Mouse (Mus musculus) hindbrain, embryonic 13.5 days (tissue): ENCODE measurements around the gene Wbp2. TPM values are rescaled to one million over a fixed set of nuclear protein-coding genes. Genes with fewer than 3 reads are reported as not detected.

Source experiments
- ATAC-seq: fragments of 200-750 bp; cut with Nextera tagmentation; 2 replicates; pipeline ENCODE4 v1.8.0; 2017; ENCODE audit warnings: moderate TSS enrichment; ENCODE audit not compliant: low FRiP score
- H3K27ac ChIP-seq: fragments of 300-500 bp; sonication (generic); 2 replicates; pipeline ENCODE4 v1.5.1; 2015; ENCODE audit warnings: inconsistent platforms, mild to moderate bottlenecking, moderate library complexity
- H3K27me3 ChIP-seq: fragments of 300-500 bp; sonication (generic); 2 replicates; pipeline ENCODE4 v1.6.1; 2015; ENCODE audit warnings: mild to moderate bottlenecking, inconsistent platforms
- H3K36me3 ChIP-seq: fragments of 300-500 bp; sonication (generic); 2 replicates; pipeline ENCODE4 v1.6.1; 2015; ENCODE audit warnings: mild to moderate bottlenecking, inconsistent platforms
- H3K4me1 ChIP-seq: fragments of 300-500 bp; sonication (generic); replicated peaks from 2 replicates; pipeline ENCODE4 v1.6.1; 2015; ENCODE audit warnings: inconsistent platforms
- H3K4me2 ChIP-seq: fragments of 300-500 bp; sonication (generic); 2 replicates; pipeline ENCODE4 v1.6.1; 2015; ENCODE audit warnings: inconsistent platforms, mild to moderate bottlenecking, moderate library complexity
- H3K4me3 ChIP-seq: fragments of 300-500 bp; sonication (generic); 2 replicates; pipeline ENCODE4 v1.5.1; 2015; ENCODE audit warnings: mild to moderate bottlenecking, inconsistent platforms
- H3K9ac ChIP-seq: fragments of 300-500 bp; sonication (generic); 2 replicates; pipeline ENCODE4 v1.6.1; 2015; ENCODE audit warnings: mild to moderate bottlenecking, inconsistent platforms
- H3K9me3 ChIP-seq: fragments of 300-500 bp; sonication (generic); 2 replicates; pipeline ENCODE4 v1.6.1; 2016; ENCODE audit warnings: inconsistent platforms
- WGBS: fragments of 180-500 bp; shearing (Covaris S2); methylation state at CpG from one replicate; pipeline ENCODE4 v1.1.7; 2015; 5-methylcytosine and 5-hydroxymethylcytosine counted together
- polyA plus RNA-seq: library from polyadenylated mRNA; unstranded; fragments of >200 nt; fragmentation: Nextera tagmentation; extraction: Ambion mirVana; gene quantifications from 2 replicates; pipeline ENCODE4 v1.2.1, GENCODE M21; 2015

Gene Wbp2
- polyA plus RNA-seq, 1 experiment from 2014 or later: 129 TPM

DNA sequence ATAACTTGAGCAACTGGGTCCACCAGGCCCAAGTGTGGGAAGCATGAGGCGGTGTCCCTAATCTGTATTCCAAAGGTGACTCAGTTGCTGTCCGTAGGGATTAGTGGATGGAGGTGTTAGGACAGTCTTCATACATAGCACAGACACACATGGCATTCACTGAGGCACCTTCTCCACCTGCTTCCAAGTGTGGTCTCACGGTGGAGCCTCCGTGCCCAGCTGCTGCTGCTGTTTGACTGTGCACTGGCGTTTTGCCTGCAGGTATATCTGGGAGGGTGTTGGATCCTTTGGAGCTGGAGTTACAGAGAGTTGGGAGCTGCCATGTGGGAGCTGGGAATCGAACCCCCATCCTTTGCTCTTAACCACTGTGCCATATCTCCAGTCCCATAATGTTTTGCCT, 52.2 kb downstream of the Wbp2 start:
- Histone ChIP-seq H3K9me3 (no peaks in the 10 kb centered on the region), H3K36me3 (peaks cover 19% of the 10 kb centered on the region), H3K4me1 (peaks cover 24% of the 10 kb centered on the region), H3K27me3 (no peaks in the 10 kb centered on the region), H3K4me2 (no peak overlapping the region), H3K9ac (no peak overlapping the region), H3K4me3 (no peak overlapping the region), H3K27ac (no peak overlapping the region)
- no peak for ATAC-seq
- WGBS: 94% methylated on average over 6 of the region's 6 CpGs

DNA sequence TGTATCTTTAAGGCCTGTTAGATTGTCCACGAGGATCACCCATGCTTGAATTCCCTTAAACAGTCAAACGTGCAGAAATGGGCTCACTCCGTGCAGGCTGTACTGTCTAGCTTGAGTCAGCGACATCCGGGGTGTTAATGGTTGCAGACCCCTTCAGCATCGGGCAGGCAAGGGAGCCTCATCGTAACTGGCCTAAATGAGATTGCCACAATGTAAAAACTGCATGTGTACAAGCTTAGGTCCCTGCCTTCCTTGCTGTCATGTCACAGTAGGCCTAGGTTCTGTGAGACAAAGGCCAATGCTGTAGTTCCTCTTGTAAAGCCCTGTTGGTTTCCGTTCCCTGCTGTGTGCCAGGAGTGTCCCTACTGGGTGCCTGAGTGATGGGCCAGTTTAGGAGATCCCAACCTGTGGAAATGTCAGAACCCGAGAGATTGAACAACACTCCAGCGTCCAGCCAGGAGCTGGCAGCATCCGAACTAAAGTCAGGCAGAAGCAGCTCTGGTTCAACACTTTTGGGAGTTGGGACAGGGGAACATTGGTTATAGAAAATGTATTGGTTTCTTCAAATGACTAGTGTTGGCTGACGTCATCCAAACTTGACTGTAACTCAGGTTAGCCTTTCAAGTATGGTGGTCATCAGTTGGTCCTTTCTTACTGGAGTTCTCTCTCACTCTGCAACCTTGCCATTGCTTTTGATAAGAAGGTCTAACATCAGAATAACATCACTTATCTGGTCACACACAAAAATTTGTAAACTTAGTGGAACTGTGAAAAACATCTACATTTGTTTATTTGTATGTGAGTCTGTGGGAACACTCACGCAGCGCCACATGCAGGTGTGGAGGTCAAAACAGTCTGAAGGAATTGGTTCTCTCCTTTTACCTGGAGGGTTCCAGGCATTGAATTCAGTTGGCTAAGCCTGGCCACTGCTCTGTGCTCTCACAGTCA, 55.6 kb downstream of the Wbp2 start:
- peak overlapping the region; percentile 75 for H3K4me2 ChIP-seq
- H3K27me3 ChIP-seq: no peaks in the 10 kb centered on the region
- WGBS: 24% methylated on average over 14 of the region's 14 CpGs
- no peaks in the 10 kb centered on the region for H3K9me3 ChIP-seq
- H3K27ac ChIP-seq: peak overlapping the region; percentile 100
- H3K9ac ChIP-seq: peak overlapping the region; percentile 94
- peak; percentile 52 for ATAC-seq
- peaks cover 6% of the 10 kb centered on the region; the same call in 1 of the 2 replicates for H3K36me3 ChIP-seq
- H3K4me1 ChIP-seq: peaks cover 27% of the 10 kb centered on the region
- peak overlapping the region; percentile 65 for H3K4me3 ChIP-seq

DNA sequence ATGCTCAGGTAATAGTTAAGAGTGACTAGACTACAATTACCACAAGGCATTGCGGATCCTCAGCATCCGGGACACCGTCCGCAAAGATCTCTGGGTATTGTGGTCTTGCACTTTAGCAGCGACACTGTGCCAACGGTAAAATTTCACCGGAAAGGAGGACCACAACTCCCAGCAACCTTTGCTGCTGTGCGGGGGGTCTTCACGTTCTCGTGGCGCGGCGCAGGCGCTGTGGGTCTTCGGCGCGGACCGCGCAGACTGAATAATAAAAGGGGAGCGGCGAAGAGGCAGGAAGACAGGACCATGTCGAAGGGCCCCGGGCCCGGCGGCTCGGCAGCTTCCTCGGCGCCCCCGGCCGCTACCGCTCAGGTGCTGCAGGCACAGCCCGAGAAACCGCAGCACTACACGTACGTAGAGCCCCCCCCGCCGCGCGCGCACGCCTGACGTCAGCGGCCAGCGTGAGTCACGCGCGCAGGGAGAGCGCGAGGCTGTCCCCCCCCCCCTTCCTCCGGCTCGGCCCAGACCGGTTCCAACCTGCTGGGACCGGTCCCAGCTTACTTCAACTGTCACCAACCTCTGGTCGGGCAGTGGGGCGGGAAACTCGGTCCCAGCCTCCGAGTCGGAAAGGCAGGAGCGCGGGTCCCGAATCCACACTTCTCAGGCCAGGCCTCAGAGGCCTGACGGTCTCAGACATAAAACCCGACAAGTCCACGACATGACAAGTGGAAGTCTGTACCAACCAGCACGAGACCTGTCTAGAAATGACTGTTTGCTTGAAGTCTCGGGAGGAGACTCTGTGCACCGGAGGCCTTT, 56.5 kb downstream of the Wbp2 start, which contains the start of gene Unk:
Gene Unk (plus strand): TSS at position 235 of the 810 bp plus-strand sequence.
- Histone ChIP-seq H3K9me3 (no peaks in the 10 kb centered on the region), H3K9ac (peak within 1 kb of the TSS; percentile 94), H3K27me3 (no peaks in the 10 kb centered on the region), H3K27ac (peak within 1 kb of the TSS; percentile 100), H3K4me1 (peaks cover 27% of the 10 kb centered on the region), H3K4me3 (peak within 1 kb of the TSS; percentile 65), H3K4me2 (peak within 1 kb of the TSS; percentile 75), H3K36me3 (peaks cover 6% of the 10 kb centered on the region; the same call in 1 of the 2 replicates)
- WGBS: under 1% methylated on average over 66 of the region's 67 CpGs
- peak; percentile 95 for ATAC-seq

DNA sequence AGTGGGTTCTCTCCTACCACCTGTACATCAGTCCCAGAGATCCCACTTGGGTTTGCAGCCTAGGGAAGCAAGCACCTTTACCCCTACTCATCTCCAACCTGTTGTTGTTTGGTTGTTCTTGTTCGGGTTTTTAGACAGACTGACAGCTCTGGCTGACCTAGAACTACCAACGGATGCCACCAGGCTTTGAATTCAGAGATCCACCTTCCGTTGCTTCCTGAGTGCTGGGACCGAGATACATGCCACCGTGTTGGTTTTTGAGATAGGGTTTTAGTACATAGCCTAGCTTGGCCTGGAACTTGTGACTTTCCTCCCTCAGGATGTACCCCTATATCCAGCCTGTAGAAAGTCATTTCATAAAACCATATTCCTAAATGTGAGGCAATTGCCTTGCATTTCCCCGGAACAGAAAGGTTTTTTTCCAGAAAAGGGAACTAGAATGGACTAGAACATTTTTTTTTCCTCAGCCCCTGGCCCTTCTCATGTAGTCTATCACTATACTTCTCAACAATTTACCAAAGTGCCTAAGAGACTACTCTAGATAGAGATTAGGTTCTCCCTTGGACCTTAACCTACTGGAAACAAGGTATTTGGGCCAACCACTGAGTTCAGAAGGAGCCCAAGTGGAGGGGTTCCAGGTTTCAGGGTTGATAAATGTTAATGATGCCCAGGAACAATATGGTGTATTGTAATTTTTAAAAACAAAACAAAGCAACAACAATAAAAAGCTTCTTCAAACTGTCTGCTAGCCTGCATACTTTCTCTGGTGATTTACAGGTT, 57.5 kb downstream of the Wbp2 start:
- WGBS: 84% methylated on average over 6 of the region's 6 CpGs
- H3K4me3 ChIP-seq: peak overlapping the region; percentile 65
- H3K9ac ChIP-seq: peak overlapping the region; percentile 94
- ATAC-seq: no peak
- no peaks in the 10 kb centered on the region for H3K36me3 ChIP-seq
- H3K4me1 ChIP-seq: peaks cover 27% of the 10 kb centered on the region
- no peaks in the 10 kb centered on the region for H3K9me3 ChIP-seq
- H3K4me2 ChIP-seq: peak overlapping the region; percentile 58
- H3K27ac ChIP-seq: peak overlapping the region; percentile 100
- H3K27me3 ChIP-seq: no peaks in the 10 kb centered on the region

Other genes starting within 250 kb of the Wbp2 start
- gene Myo15b, start 228.6 kb downstream of the Wbp2 start, polyA plus RNA-seq: not detected in 2 replicates
- 2.0 and 2.7 TPM in 2 replicates for gene Smim5, start 187.0 kb downstream of the Wbp2 start, polyA plus RNA-seq
- 0.88 and 1.0 TPM in 2 replicates for gene Smim6, start 175.0 kb downstream of the Wbp2 start, polyA plus RNA-seq
- 49.9 and 55.3 TPM in 2 replicates for gene Sap30bp, start 153.7 kb downstream of the Wbp2 start, polyA plus RNA-seq
- 25.0 and 25.9 TPM in 2 replicates for gene Recql5, start 153.5 kb downstream of the Wbp2 start, polyA plus RNA-seq
- 0.88 and 1.3 TPM in 2 replicates for gene Itgb4, start 112.3 kb downstream of the Wbp2 start, polyA plus RNA-seq
- 64.3 and 65.5 TPM in 2 replicates for gene Galk1, start 74.3 kb downstream of the Wbp2 start, polyA plus RNA-seq
- gene H3f3b, start 59.0 kb downstream of the Wbp2 start, polyA plus RNA-seq: 2,444 and 2,571 TPM in 2 replicates
- 33.8 and 37.1 TPM in 2 replicates for gene Unk, start 56.7 kb downstream of the Wbp2 start, polyA plus RNA-seq
- 1.5 and 2.0 TPM in 2 replicates for gene Unc13d, start 9.0 kb downstream of the Wbp2 start, polyA plus RNA-seq
- gene Trim47, start 40.2 kb upstream of the Wbp2 start, polyA plus RNA-seq: 3.9 and 4.5 TPM in 2 replicates
- gene Trim65, start 44.1 kb upstream of the Wbp2 start, polyA plus RNA-seq: 1.9 and 2.3 TPM in 2 replicates
- 76.4 and 78.2 TPM in 2 replicates for gene Mrpl38, start 51.9 kb upstream of the Wbp2 start, polyA plus RNA-seq
- 64.4 and 69.5 TPM in 2 replicates for gene Fbf1, start 81.2 kb upstream of the Wbp2 start, polyA plus RNA-seq
- gene Ten1, start 111.9 kb upstream of the Wbp2 start, polyA plus RNA-seq: 87.7 and 91.7 TPM in 2 replicates
- gene Acox1, start 112.0 kb upstream of the Wbp2 start, polyA plus RNA-seq: 53.2 and 54.6 TPM in 2 replicates
- gene Evpl, start 151.1 kb upstream of the Wbp2 start, polyA plus RNA-seq: 0.35 and 0.43 TPM in 2 replicates
- gene Srp68, start 187.2 kb upstream of the Wbp2 start, polyA plus RNA-seq: 63.7 and 64.4 TPM in 2 replicates
- gene Galr2, start 193.9 kb upstream of the Wbp2 start, polyA plus RNA-seq: 0.27 and 0.56 TPM in 2 replicates
- gene Exoc7, start 220.2 kb upstream of the Wbp2 start, polyA plus RNA-seq: 94.4 and 97.5 TPM in 2 replicates
- gene Foxj1, start 248.4 kb upstream of the Wbp2 start, polyA plus RNA-seq: 14.2 and 24.3 TPM in 2 replicates